Mouse (Mus musculus) heart, postnatal 0 days (tissue): ENCODE results near the gene Eif3a. TPM values are rescaled to one million over a fixed set of nuclear protein-coding genes. Genes with fewer than 3 reads are reported as not detected.

Experiments
- ATAC-seq: fragments of 200-750 bp; cut with Nextera tagmentation; 2 replicates; pipeline ENCODE4 v1.8.0; 2017; ENCODE audit warnings: low read depth, moderate number of reproducible peaks, moderate library complexity; ENCODE audit not compliant: insufficient read depth
- DNase-seq: peaks from one replicate; pipeline ENCODE4 v3.0.0-alpha.2; 2016; ENCODE audit warnings: low spot score
- H3K27ac ChIP-seq: fragments of 300-500 bp; sonication (generic); 2 replicates; pipeline ENCODE4 v1.5.1; 2014; ENCODE audit warnings: low read depth, mild to moderate bottlenecking
- H3K27me3 ChIP-seq: fragments of 300-500 bp; sonication (generic); 2 replicates; pipeline ENCODE4 v1.6.1; 2014; ENCODE audit warnings: low read length, mixed read lengths; ENCODE audit not compliant: control insufficient read depth, insufficient read depth
- H3K36me3 ChIP-seq: fragments of 300-500 bp; sonication (generic); replicated peaks from 2 replicates; pipeline ENCODE4 v1.6.1; 2014; ENCODE audit warnings: low read length, mixed read lengths; ENCODE audit not compliant: control insufficient read depth, insufficient read depth
- H3K4me1 ChIP-seq: fragments of 300-500 bp; sonication (generic); 2 replicates; pipeline ENCODE4 v1.6.1; 2014; ENCODE audit warnings: antibody characterized with exemption; ENCODE audit not compliant: control insufficient read depth, insufficient read depth
- H3K4me2 ChIP-seq: fragments of 300-500 bp; sonication (generic); 2 replicates; pipeline ENCODE4 v1.6.1; 2014; ENCODE audit warnings: low read depth, mild to moderate bottlenecking, low read length, moderate library complexity
- H3K4me3 ChIP-seq: fragments of 300-500 bp; sonication (generic); 2 replicates; pipeline ENCODE4 v1.5.1; 2014; ENCODE audit warnings: low read depth, low read length
- H3K9ac ChIP-seq: fragments of 300-500 bp; sonication (generic); replicated peaks from 2 replicates; pipeline ENCODE4 v1.6.1; 2014; ENCODE audit warnings: low read depth, low read length, mixed read lengths
- H3K9me3 ChIP-seq: fragments of 300-500 bp; sonication (generic); replicated peaks from 2 replicates; pipeline ENCODE4 v1.6.1; 2016; ENCODE audit warnings: low read length; ENCODE audit not compliant: control insufficient read depth
- CTCF ChIP-seq: IDR thresholded peaks from 2 replicates; pipeline ENCODE4 v1.5.1; 2016; ENCODE audit warnings: antibody characterized with exemption, control low read depth, low read depth
- EP300 ChIP-seq: IDR thresholded peaks from 2 replicates; pipeline ENCODE4 v1.6.1; 2016; ENCODE audit warnings: antibody characterized with exemption, low read depth
- WGBS: fragments of 180-500 bp; shearing (Covaris S2); extraction: QIAGEN DNeasy Blood & Tissue Kit; methylation state at CpG from one replicate; pipeline ENCODE4 v1.1.7; 2014; 5-methylcytosine and 5-hydroxymethylcytosine counted together
- microRNA-seq: library from miRNA; unstranded; fragments of <30 nt; microRNA quantifications from one replicate; pipeline ENCODE4, GENCODE M21; 2016
- polyA plus RNA-seq: library from polyadenylated mRNA; unstranded; fragments of >200 nt; fragmentation: Nextera tagmentation; extraction: Ambion mirVana; gene quantifications from 2 replicates; pipeline ENCODE4 v1.2.1, GENCODE M21; 2015
- total RNA-seq: library from RNA; depleted of rRNA; stranded (reverse); fragments of >200 nt; gene quantifications from 2 replicates; pipeline ENCODE4 v1.2.3, GENCODE M21; 2014; ENCODE audit warnings: low replicate concordance; rRNA removed

The Eif3a gene
- total and polyA plus RNA-seq, 2 experiments from 2014 or later: 75.1 to 75.5 TPM

- TF ChIP-seq EP300 (no peak), CTCF (peak; percentile 44)
- Histone ChIP-seq H3K36me3 (no peaks in the 10 kb centered on the region), H3K4me3 (no peak overlapping the region), H3K4me2 (no peak overlapping the region), H3K27me3 (no peaks in the 10 kb centered on the region), H3K9me3 (no peaks in the 10 kb centered on the region), H3K27ac (no peak overlapping the region), H3K9ac (no peak overlapping the region), H3K4me1 (no peaks in the 10 kb centered on the region)
- no peak for ATAC-seq
- WGBS: 46% methylated on average over 2 of the region's 2 CpGs
- no peak for DNase-seq
These were observed 60.1 kb downstream of the Eif3a start for GRCm38 (mm10) chr19:60730281-60730852.

- WGBS: 96% methylated on average over 2 of the region's 2 CpGs
- Histone ChIP-seq H3K4me1 (no peaks in the 10 kb centered on the region), H3K4me2 (no peak overlapping the region), H3K27ac (no peak overlapping the region), H3K9me3 (no peaks in the 10 kb centered on the region), H3K36me3 (no peaks in the 10 kb centered on the region), H3K9ac (no peak overlapping the region), H3K4me3 (no peak overlapping the region), H3K27me3 (no peaks in the 10 kb centered on the region)
- no peak for TF ChIP-seq CTCF
- no peak for TF ChIP-seq EP300
- ATAC-seq (no peak), DNase-seq (no peak)
These were observed 74.1 kb downstream of the Eif3a start for GRCm38 (mm10) chr19:60716381-60716780.

GRCm38 (mm10) chr19:60712577-60712976 is 77.9 kb downstream of the Eif3a start:
- no peak overlapping the region for H3K4me2 ChIP-seq
- 72% methylated on average over 2 of the region's 2 CpGs for WGBS
- H3K36me3 ChIP-seq: no peaks in the 10 kb centered on the region
- no peaks in the 10 kb centered on the region for H3K27me3 ChIP-seq
- TF ChIP-seq EP300 (no peak), CTCF (no peak)
- no peaks in the 10 kb centered on the region for H3K4me1 ChIP-seq
- no peak overlapping the region for H3K27ac ChIP-seq
- DNase-seq: no peak
- H3K4me3 ChIP-seq: no peak overlapping the region
- H3K9me3 ChIP-seq: no peaks in the 10 kb centered on the region
- no peak overlapping the region for H3K9ac ChIP-seq
- no peak for ATAC-seq

Small RNA genes within 50 kb of the gene (microRNA-seq; reads per million reads assigned to microRNA genes)
- not detected for gene mmu-mir-3084-1

Other genes starting within 250 kb of the Eif3a start
- gene Cacul1, start 209.6 kb downstream of the Eif3a start, total RNA-seq: 22.1 and 23.9 TPM in 2 replicates
- gene Cacul1, start 209.6 kb downstream of the Eif3a start, polyA plus RNA-seq: 7.1 and 8.6 TPM in 2 replicates
- 1.1 and 3.1 TPM in 2 replicates for gene Nanos1, start 34.7 kb downstream of the Eif3a start, total RNA-seq
- gene Nanos1, start 34.7 kb downstream of the Eif3a start, polyA plus RNA-seq: 0.25 and 0.29 TPM in 2 replicates
- 14.1 and 23.0 TPM in 2 replicates for gene Fam45a, start 20.9 kb upstream of the Eif3a start, total RNA-seq
- 13.4 and 15.0 TPM in 2 replicates for gene Fam45a, start 20.9 kb upstream of the Eif3a start, polyA plus RNA-seq
- gene Sfxn4, start 70.8 kb upstream of the Eif3a start, total RNA-seq: 6.3 and 6.6 TPM in 2 replicates
- gene Sfxn4, start 70.8 kb upstream of the Eif3a start, polyA plus RNA-seq: 7.7 and 9.1 TPM in 2 replicates
- gene Prdx3, start 83.9 kb upstream of the Eif3a start, total RNA-seq: 275 and 312 TPM in 2 replicates
- gene Prdx3, start 83.9 kb upstream of the Eif3a start, polyA plus RNA-seq: 303 and 307 TPM in 2 replicates
- 12.8 and 14.6 TPM in 2 replicates for gene Grk5, start 99.1 kb upstream of the Eif3a start, total RNA-seq
- gene Grk5, start 99.1 kb upstream of the Eif3a start, polyA plus RNA-seq: 2.6 and 2.9 TPM in 2 replicates